Mouse (Mus musculus): ENCODE data around the gene Herc4. TPM values are rescaled to one million over a fixed set of nuclear protein-coding genes. Genes with fewer than 3 reads are reported as not detected.

Gene Herc4
- total RNA-seq (2021): 10 to 100 TPM; 36.7 to 40.8 TPM
- long read RNA-seq, experiment 1, partial matches to known transcripts: 1 of 7 reads
- long read RNA-seq, experiment 1, other reads (novel, unspliced or antisense): 3 of 7 reads
- long read RNA-seq, experiment 2, partial matches to known transcripts: 2 of 14 reads
- long read RNA-seq, experiment 2, other reads (novel, unspliced or antisense): 9 of 14 reads

DNA sequence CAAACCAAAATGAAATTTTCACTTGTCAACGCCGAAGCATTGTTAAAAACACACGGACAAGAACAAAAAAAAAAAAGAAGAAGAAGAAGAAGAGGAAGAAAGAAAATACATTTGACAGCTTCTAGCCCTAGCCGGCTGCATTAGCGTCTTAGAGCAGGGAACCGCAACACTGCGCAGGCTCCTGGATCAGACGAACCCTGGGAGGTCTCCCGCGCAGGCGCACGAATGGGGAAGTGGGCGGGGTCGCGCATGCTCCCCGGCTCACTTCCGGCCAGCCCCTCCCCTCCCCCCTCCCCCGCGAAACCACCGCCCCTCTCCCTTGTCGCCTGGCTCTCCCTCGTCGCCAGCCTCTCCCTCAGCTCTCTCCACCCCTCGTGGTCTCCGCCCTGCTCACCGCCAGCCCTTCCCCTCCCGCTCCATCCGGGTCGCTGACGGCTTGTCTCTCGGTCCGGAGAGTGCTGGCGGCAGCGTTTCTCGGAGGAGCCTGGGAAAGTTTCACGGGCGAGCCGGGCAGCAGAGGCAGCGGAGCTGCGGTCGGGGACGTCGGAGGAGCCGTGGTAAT lies at the start of gene Herc4:
Gene Herc4 (plus strand): TSS at position 318 of the 562 bp plus-strand sequence.
- peak; percentile 94 to 98 for DNase-seq (ENCODE audit: low spot score in 2 of 2)
- TF ChIP-seq CTCF (conservative IDR thresholded peaks at IDR 0.05): no peak
- Histone ChIP-seq H3K4me3 (peak within 1 kb of the TSS; percentile 99), H3K27ac (peak within 1 kb of the TSS; percentile 98)

DNA sequence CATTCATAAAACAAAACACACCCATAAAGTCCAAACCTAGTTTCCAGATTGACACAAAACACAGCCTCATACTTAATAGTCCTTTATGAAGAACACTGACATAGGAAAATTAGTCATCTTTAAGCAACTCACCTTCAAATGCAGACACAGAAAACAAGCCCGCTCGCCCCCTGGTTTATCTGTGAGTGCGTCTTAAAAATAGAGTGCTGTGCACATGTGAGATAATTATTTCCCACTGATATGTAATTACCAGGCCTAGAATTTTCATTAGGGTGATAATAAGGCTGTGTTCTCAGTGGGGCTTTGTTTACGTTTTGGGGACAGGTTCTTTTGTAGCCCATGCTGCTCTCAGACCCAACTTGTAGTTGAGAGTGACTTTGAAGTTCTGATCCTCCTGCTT lies 44.6 kb upstream of the Herc4 start:
- Histone ChIP-seq H3K4me3 (no peak overlapping the region), H3K27ac (no peak overlapping the region)
- DNase-seq (ENCODE audit: low spot score in 2 of 2): no peak
- TF ChIP-seq CTCF (conservative IDR thresholded peaks at IDR 0.05): no peak

DNA sequence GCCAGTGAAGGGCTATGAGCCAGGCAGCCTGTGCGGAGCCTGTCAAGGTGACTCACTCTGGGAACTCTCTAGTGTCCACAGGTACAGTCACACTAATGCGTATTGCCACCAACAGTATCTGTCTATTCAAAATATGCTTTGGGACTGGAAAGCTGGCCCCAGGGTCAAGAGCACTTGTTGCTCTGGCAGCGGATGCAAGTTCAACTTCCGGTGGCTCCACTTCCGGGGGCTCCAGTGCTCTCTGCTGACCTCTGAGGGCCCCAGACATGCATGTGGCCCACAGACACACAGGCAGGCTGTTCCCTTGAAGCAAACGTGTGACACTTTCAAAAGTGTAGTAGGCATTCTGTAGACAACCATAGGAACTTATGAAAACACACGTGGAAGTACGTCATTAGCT lies 42.1 kb upstream of the Herc4 start:
- no peak overlapping the region for H3K4me3 ChIP-seq
- H3K27ac ChIP-seq: no peak overlapping the region
- no peak for TF ChIP-seq CTCF (conservative IDR thresholded peaks at IDR 0.05)
- no peak for DNase-seq (ENCODE audit: low spot score in 2 of 2)

DNA sequence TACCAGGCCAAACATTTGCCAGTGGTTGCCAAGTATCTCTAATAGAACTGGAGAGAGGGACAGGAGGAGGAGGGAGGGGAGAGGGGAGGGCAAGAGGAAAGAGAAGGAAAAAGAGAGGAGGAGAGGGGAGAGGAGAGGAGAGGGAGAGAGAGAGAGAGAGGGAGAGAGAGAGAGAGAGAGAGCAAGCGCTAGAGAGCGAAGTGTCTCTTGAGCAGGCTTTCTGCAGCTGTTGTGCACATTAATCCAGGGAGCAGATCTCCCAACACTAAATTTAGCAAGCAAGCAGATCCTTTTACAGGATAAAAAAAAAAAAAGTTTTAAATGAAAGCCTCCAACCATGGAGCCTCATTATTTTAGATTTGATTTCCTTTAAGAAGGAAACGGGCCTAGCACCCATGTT lies 40.6 kb upstream of the Herc4 start:
- DNase-seq (ENCODE audit: low spot score in 2 of 2): no peak
- no peak for TF ChIP-seq CTCF (conservative IDR thresholded peaks at IDR 0.05)
- no peak overlapping the region for H3K27ac ChIP-seq
- H3K4me3 ChIP-seq: no peak overlapping the region

DNA sequence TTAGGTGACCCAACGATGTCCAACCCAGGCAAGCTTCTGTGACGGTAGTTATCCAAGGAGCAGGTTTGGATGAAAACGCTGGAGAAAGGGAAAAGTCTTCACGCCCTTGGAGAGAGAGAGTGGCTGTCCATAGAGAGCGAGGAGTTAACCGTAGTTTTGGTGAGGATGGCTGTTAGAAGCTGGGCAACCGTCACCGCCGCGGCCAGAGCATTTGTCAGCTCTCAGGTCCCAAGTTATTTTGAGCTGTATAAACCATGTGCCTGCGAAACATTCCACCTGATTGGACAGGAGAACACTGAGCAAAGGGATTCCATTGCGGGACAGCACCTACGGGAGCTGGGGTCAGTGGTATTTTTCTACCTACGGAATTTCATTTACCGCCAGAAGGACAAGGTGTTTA lies 39.9 kb upstream of the Herc4 start, which contains the start of gene Mypn:
Gene Mypn (minus strand): TSS at position 225 of the 400 bp plus-strand sequence.
- Histone ChIP-seq H3K27ac (no peak within 1 kb of the TSS), H3K4me3 (no peak within 1 kb of the TSS)
- DNase-seq (ENCODE audit: low spot score in 2 of 2): no peak
- no peak for TF ChIP-seq CTCF (conservative IDR thresholded peaks at IDR 0.05)

DNA sequence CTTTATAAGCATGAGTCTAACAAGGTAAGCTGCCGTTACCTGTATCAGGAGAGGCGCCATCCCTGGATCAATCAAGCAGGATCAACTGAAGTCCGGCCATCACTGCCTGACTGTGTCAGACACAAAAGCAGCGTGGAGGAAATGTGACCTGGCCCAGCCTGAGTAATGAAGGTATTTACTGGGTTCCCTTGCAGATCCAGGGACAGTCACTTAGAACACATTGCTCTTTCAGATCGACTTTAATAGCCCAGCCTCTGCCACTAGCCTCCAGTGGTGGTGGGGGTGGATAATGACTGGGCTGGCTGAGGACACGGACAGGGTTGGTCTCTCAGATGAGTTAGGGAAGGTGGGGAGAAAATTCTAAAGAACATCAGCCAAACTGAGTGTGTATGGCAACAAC lies 34.7 kb upstream of the Herc4 start:
- DNase-seq (ENCODE audit: low spot score in 2 of 2): no peak
- Histone ChIP-seq H3K4me3 (no peak overlapping the region), H3K27ac (no peak overlapping the region)
- TF ChIP-seq CTCF (conservative IDR thresholded peaks at IDR 0.05): no peak

DNA sequence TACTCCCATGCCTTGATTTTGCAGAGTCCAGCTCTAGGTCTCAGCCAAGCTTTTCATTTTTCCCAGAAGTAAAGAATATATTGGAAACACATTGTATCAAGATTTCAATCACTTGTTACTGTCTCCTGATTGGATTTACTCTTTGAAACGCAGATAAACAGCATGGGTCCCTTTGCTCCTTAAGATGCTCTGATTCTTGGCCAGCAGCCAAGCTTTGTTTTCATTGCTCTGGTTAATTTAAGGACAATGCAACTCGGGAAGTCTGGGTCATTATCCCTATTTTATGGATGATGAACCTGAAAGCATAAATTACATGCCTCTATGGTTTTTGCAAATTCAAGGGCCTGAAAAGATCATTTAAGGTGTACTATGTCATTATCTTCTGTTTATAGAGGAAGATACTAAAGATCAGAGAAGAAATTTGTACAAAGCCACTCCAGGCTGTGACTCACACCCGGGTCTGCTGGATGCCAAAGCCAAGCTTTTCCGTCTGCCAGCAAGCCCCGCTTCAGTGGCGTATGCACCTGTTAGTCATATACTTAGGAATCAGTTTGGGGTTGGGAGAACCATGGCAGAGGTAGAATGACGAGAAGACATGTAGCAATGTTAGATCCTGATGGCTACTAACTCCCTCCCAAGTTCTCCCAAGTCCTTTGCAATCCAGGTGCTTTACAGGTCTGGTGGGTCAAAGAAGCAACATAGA lies 22.4 kb upstream of the Herc4 start:
- no peak for TF ChIP-seq CTCF (conservative IDR thresholded peaks at IDR 0.05)
- no peak for DNase-seq (ENCODE audit: low spot score in 2 of 2)
- no peak overlapping the region for H3K4me3 ChIP-seq

DNA sequence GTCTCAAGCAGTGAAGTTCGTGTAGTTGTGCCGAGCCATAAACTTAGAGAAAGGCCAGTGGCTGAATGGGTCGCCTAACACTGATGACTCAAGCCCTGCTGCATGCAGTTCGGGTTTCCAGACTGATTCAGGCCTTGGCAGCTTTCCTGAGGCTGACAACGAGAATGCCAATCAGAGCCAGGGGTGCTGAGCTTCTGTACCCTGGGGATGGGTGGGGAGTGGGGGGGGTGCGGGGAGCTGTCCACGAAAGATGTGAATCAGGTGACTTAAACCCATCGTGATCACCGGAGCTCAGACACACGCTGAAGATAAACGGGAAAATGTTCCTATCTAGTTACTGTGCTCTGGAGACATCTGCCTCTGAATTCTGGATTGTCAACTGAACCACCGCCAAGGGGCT lies 19.3 kb upstream of the Herc4 start:
- DNase-seq (ENCODE audit: low spot score in 2 of 2): no peak
- TF ChIP-seq CTCF (conservative IDR thresholded peaks at IDR 0.05): no peak
- Histone ChIP-seq H3K27ac (no peak overlapping the region), H3K4me3 (no peak overlapping the region)

More for the DNA sequence above, 22.4 kb upstream of the Herc4 start:
- H3K27ac ChIP-seq: no peak overlapping the region

DNA sequence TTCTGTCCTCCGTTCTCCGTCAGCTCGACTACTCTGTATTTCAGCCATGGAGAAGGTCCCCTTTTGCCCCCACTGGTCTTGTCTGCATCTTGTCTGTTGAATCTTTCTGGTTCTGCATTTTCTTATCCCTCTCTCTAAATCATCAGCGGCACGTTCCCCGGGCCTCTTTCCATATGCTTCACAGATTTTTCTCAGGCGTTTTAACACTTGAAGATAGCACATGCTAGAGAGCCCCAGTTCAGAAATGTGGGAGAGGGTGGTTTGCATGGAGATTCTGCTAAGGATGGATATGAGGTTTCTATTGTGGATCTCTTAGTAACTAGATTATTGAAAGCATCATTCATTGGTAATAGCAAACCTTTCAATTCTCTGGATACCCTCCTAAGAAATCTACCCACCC lies 13.3 kb upstream of the Herc4 start:
- TF ChIP-seq CTCF (conservative IDR thresholded peaks at IDR 0.05): no peak
- DNase-seq (ENCODE audit: low spot score in 2 of 2): no peak

DNA sequence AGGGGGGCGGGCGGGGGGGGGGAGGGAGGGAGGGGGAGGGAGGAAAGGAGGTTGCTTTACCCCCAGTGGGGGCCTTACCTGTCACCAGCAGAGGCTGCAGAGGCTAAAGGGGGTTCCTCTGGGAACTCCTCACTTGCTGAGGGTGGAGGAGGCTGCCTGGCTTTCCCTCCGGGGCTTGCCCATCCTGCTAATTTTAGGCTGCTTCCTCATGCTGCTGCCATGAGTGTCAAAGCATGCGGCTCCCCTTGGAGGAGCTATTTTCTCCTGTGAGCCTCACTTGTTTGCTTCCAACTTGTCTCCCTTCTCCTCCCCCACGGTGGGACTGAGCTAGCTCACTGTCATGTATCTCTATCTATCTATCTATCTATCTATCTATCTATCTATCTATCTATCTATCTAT lies 12.8 kb upstream of the Herc4 start:
- DNase-seq (ENCODE audit: low spot score in 2 of 2): no peak
- no peak overlapping the region for H3K4me3 ChIP-seq
- no peak overlapping the region for H3K27ac ChIP-seq

More for the DNA sequence above, 13.3 kb upstream of the Herc4 start:
- H3K27ac ChIP-seq: no peak overlapping the region
- no peak overlapping the region for H3K4me3 ChIP-seq

DNA sequence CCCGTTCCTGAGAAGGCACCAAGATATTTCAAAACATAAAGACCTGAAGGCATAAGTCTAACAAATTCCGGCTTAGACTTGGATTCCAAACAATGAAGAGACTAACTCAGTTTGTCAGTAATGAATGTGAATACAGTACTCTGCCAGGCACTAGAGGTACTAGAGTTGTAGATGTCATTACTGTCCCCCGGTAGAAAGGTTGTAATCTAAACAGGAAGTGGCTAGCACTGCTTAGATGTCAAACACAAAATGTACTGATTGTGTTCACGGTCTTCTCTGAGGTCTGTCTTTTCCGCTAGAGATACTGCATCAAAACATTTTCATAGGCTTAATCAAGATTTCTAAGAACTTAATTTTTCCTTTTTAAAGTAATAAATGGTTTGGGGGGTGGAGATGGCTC lies 12.0 kb upstream of the Herc4 start:
- TF ChIP-seq CTCF (conservative IDR thresholded peaks at IDR 0.05): no peak
- Histone ChIP-seq H3K27ac (no peak overlapping the region), H3K4me3 (no peak overlapping the region)
- DNase-seq (ENCODE audit: low spot score in 2 of 2): no peak

More for the DNA sequence above, 12.8 kb upstream of the Herc4 start:
- TF ChIP-seq CTCF (conservative IDR thresholded peaks at IDR 0.05): no peak

DNA sequence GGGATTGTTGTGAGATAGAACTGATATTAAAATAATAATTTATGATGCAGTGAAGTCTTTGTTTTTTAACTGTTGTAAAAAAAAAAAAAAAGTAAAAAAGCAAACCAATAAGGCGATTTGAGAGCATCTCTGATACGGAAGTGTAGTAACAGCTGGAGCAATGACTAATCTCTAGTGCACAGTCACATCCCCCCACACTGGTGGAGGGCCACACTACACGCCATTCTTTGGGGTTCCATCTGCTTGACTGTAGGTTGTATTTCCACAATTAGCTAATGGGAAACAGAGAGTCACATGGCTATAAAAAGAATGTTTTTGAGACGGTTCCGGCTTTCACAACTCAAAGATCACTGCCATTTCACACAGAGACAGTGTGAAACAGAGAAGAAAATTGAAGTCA lies 9.5 kb upstream of the Herc4 start:
- no peak for TF ChIP-seq CTCF (conservative IDR thresholded peaks at IDR 0.05)
- H3K4me3 ChIP-seq: no peak overlapping the region
- DNase-seq (ENCODE audit: low spot score in 2 of 2): peak; percentile 29 to 52
- no peak overlapping the region for H3K27ac ChIP-seq

DNA sequence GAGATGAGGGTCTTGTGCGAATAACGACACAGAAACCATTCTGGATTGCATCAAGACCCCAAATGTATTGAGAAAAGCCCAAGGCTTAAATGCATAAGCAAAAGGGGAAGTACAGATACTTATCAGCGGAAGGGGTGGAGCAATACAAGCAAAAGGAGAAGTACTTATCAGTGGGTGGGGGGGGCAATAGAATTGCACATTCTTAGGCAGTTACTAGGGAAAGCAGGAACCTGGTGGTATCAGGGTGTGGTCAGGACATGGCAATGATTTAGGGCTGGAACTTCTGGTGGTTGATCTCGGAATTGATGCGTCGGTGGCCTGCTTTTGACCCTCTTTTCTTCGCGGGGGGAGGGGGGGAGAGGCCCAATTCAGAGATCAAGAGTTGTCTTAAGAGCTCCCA lies 7.7 kb upstream of the Herc4 start:
- H3K27ac ChIP-seq: no peak overlapping the region
- no peak for TF ChIP-seq CTCF (conservative IDR thresholded peaks at IDR 0.05)

DNA sequence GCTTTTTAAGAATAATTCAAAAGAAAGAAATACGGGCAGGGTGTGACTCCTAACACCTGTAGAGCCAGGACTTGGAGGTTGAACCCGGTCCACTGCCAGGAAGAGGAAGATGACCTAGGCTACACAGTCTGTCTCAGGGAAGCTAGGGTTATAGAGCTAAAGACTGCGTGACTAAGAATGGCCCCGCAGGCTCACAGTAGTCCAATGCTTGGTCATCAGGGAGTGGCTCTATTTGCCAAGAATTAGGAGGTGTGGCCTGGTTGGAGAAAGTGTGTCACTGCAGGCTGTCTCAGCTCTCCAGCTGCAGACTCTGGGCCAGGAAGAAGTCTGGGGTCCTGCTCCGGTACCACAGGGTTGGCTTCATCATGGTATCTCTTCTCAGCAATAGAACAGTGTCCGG lies 6.9 kb upstream of the Herc4 start:
- no peak for TF ChIP-seq CTCF (conservative IDR thresholded peaks at IDR 0.05)
- Histone ChIP-seq H3K27ac (no peak overlapping the region), H3K4me3 (no peak overlapping the region)
- no peak for DNase-seq (ENCODE audit: low spot score in 2 of 2)

More for the DNA sequence above, 7.7 kb upstream of the Herc4 start:
- DNase-seq (ENCODE audit: low spot score in 2 of 2): no peak
- H3K4me3 ChIP-seq: no peak overlapping the region
